Mouse (Mus musculus) limb, embryonic 12.5 days (tissue): Measurements from ENCODE around the gene Ptch2. TPM values are rescaled to one million over a fixed set of nuclear protein-coding genes. Genes with fewer than 3 reads are reported as not detected.

Experiments
- ATAC-seq: fragments of 200-750 bp; cut with Nextera tagmentation; 2 replicates; pipeline ENCODE4 v1.8.0; 2017; ENCODE audit warnings: low read depth, moderate TSS enrichment; ENCODE audit not compliant: insufficient number of reproducible peaks, insufficient read depth, low FRiP score, low TSS enrichment
- H3K27ac ChIP-seq: fragments of 300-500 bp; sonication (generic); 2 replicates; pipeline ENCODE4 v1.5.1; 2016; ENCODE audit warnings: mild to moderate bottlenecking, moderate library complexity
- H3K27me3 ChIP-seq: fragments of 300-500 bp; sonication (generic); 2 replicates; pipeline ENCODE4 v1.6.1; 2016; ENCODE audit warnings: mild to moderate bottlenecking, moderate library complexity
- H3K36me3 ChIP-seq: fragments of 300-500 bp; sonication (generic); 2 replicates; pipeline ENCODE4 v1.6.1; 2016; ENCODE audit warnings: mild to moderate bottlenecking, moderate library complexity
- H3K4me1 ChIP-seq: fragments of 300-500 bp; sonication (generic); replicated peaks from 2 replicates; pipeline ENCODE4 v1.6.1; 2016
- H3K4me2 ChIP-seq: fragments of 300-500 bp; sonication (generic); 2 replicates; pipeline ENCODE4 v1.6.1; 2016; ENCODE audit warnings: mild to moderate bottlenecking, moderate library complexity
- H3K4me3 ChIP-seq: fragments of 300-500 bp; sonication (generic); replicated peaks from 2 replicates; pipeline ENCODE4 v1.5.1; 2016; ENCODE audit warnings: mild to moderate bottlenecking
- H3K9ac ChIP-seq: fragments of 300-500 bp; sonication (generic); replicated peaks from 2 replicates; pipeline ENCODE4 v1.6.1; 2016; ENCODE audit warnings: mild to moderate bottlenecking, moderate library complexity
- H3K9me3 ChIP-seq: fragments of 300-500 bp; sonication (generic); 2 replicates; pipeline ENCODE4 v1.6.1; 2016; ENCODE audit warnings: mild to moderate bottlenecking, moderate library complexity
- WGBS: fragments of 180-500 bp; shearing (Covaris S2); methylation state at CpG from one replicate; pipeline ENCODE4 v1.1.7; 2016; 5-methylcytosine and 5-hydroxymethylcytosine counted together
- polyA plus RNA-seq: library from polyadenylated mRNA; unstranded; fragments of >200 nt; fragmentation: Nextera tagmentation; extraction: Ambion mirVana; gene quantifications from 2 replicates; pipeline ENCODE4 v1.2.1, GENCODE M21; 2016

Gene Ptch2
- polyA plus RNA-seq, 1 experiment from 2014 or later, result 5.4 TPM

GRCm38 (mm10) chr4:117105127-117105526, 9.3 kb downstream of the Ptch2 start:
- no peak overlapping the region for H3K27ac ChIP-seq
- H3K4me2 ChIP-seq, result no peak overlapping the region
- 0 out of 2 replicates have a peak, but pooled peaks cover 5% of the 10 kb centered on the region for H3K4me1 ChIP-seq
- H3K9me3 ChIP-seq, result no peaks in the 10 kb centered on the region
- no peak for ATAC-seq
- WGBS, result 68% methylated on average over 10 of the region's 10 CpGs
- H3K4me3 ChIP-seq, result no peak overlapping the region
- no peak overlapping the region; the same call in 1 of the 2 replicates for H3K9ac ChIP-seq
- H3K36me3 ChIP-seq, result peaks cover 46% of the 10 kb centered on the region
- H3K27me3 ChIP-seq, result no peaks in the 10 kb centered on the region

DNA sequence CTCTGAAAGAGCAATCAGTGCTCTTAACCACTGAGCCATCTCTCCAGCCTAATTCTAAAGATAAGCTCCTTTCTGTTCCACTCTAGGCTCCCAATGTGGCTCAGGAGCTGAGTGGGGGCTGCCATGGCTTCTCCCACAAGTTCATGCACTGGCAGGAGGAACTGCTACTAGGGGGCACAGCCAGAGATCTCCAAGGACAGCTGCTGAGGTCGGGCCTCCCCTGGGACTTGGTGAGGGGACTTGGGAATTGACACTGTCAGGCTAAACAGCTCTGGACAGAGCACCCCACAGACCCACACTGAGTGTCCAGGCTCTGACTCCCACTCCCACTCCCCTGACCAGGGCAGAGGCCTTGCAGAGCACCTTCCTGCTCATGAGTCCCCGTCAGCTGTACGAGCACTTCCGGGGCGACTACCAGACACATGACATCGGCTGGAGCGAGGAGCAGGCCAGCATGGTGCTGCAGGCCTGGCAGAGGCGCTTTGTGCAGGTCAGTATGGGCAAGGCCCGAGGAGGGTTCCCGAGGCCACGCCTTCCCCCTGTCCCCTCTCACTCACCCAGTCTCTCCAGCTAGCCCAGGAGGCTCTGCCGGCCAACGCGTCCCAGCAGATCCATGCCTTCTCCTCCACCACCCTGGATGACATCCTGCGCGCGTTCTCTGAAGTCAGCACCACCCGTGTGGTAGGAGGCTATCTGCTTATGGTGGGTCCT, 12.1 kb downstream of the Ptch2 start:
- Histone ChIP-seq H3K36me3 (peaks cover 61% of the 10 kb centered on the region), H3K9ac (no peak overlapping the region), H3K4me1 (no peaks in the 10 kb centered on the region), H3K4me3 (no peak overlapping the region), H3K9me3 (no peaks in the 10 kb centered on the region), H3K27ac (no peak overlapping the region), H3K27me3 (no peaks in the 10 kb centered on the region), H3K4me2 (no peak overlapping the region)
- ATAC-seq, result no peak
- WGBS, result 90% methylated on average over 18 of the region's 18 CpGs

DNA sequence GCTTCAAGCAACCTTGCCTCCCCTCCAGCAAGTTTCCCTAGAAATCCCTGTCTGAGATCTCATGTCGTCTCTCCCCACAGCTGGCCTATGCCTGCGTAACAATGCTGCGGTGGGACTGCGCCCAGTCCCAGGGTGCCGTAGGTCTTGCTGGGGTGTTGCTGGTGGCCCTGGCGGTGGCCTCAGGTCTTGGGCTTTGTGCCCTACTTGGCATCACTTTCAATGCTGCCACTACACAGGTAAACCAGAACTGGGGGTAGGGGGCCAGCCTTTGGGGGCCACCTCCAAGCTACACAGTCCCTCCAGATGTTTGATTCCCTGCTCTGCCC, 12.6 kb downstream of the Ptch2 start:
- Histone ChIP-seq H3K36me3 (peaks cover 66% of the 10 kb centered on the region), H3K4me2 (no peak overlapping the region), H3K9ac (no peak overlapping the region), H3K27me3 (no peaks in the 10 kb centered on the region), H3K4me3 (no peak overlapping the region), H3K4me1 (no peaks in the 10 kb centered on the region), H3K27ac (no peak overlapping the region), H3K9me3 (no peaks in the 10 kb centered on the region)
- 88% methylated on average over 6 of the region's 6 CpGs for WGBS
- no peak for ATAC-seq

GRCm38 (mm10) chr4:117109330-117109729, 13.5 kb downstream of the Ptch2 start:
- Histone ChIP-seq H3K27me3 (no peaks in the 10 kb centered on the region), H3K9ac (no peak overlapping the region), H3K9me3 (no peaks in the 10 kb centered on the region), H3K4me2 (no peak overlapping the region), H3K27ac (no peak overlapping the region), H3K36me3 (peaks cover 74% of the 10 kb centered on the region), H3K4me3 (no peak overlapping the region), H3K4me1 (no peaks in the 10 kb centered on the region)
- ATAC-seq, result no peak
- 93% methylated on average over 25 of the region's 25 CpGs for WGBS

DNA sequence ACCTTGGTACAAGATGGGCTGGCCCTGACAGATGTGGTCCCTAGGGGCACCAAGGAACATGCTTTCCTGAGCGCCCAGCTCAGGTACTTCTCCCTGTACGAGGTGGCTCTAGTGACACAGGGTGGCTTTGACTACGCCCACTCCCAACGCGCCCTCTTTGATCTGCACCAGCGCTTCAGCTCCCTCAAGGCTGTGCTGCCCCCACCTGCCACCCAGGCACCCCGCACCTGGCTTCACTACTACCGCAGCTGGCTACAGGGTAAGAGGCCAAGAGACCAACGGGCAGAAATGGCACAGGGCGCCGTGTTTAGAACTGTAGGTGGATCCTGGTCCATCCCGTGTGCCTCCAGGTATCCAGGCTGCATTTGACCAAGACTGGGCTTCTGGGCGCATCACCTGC, 14.4 kb downstream of the Ptch2 start:
- peaks cover 82% of the 10 kb centered on the region for H3K36me3 ChIP-seq
- WGBS, result 90% methylated on average over 13 of the region's 13 CpGs

DNA sequence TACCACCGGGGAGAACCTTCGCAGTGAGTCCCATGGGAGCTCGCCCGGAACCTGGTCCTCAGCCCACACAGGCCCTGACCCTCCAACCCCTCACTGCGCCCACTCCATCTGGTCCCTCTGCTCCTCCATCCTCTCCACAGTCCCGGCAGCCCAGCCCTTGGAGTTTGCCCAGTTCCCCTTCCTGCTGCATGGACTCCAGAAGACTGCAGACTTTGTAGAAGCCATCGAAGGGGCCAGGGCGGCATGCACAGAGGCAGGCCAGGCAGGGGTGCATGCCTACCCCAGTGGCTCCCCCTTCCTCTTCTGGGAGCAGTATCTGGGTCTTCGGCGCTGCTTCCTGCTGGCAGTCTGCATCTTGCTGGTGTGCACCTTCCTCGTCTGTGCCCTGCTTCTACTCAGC, 15.1 kb downstream of the Ptch2 start:
- peaks cover 81% of the 10 kb centered on the region for H3K36me3 ChIP-seq
- no peak for ATAC-seq
- H3K4me3 ChIP-seq, result no peak overlapping the region
- WGBS, result 94% methylated on average over 11 of the region's 11 CpGs
- no peaks in the 10 kb centered on the region for H3K27me3 ChIP-seq
- no peaks in the 10 kb centered on the region for H3K4me1 ChIP-seq
- H3K9me3 ChIP-seq, result no peaks in the 10 kb centered on the region
- H3K9ac ChIP-seq, result no peak overlapping the region
- H3K4me2 ChIP-seq, result no peak overlapping the region
- H3K27ac ChIP-seq, result no peak overlapping the region

More for the DNA sequence above, 14.4 kb downstream of the Ptch2 start:
- no peaks in the 10 kb centered on the region for H3K4me1 ChIP-seq
- H3K4me3 ChIP-seq, result no peak overlapping the region
- no peaks in the 10 kb centered on the region for H3K27me3 ChIP-seq
- H3K9ac ChIP-seq, result no peak overlapping the region
- no peak overlapping the region for H3K4me2 ChIP-seq
- H3K27ac ChIP-seq, result no peak overlapping the region
- ATAC-seq, result no peak
- no peaks in the 10 kb centered on the region for H3K9me3 ChIP-seq

- 88% methylated on average over 1 of the region's 1 CpGs for WGBS
These were observed 17.4 kb downstream of the Ptch2 start for GRCm38 (mm10) chr4:117113237-117113636.

DNA sequence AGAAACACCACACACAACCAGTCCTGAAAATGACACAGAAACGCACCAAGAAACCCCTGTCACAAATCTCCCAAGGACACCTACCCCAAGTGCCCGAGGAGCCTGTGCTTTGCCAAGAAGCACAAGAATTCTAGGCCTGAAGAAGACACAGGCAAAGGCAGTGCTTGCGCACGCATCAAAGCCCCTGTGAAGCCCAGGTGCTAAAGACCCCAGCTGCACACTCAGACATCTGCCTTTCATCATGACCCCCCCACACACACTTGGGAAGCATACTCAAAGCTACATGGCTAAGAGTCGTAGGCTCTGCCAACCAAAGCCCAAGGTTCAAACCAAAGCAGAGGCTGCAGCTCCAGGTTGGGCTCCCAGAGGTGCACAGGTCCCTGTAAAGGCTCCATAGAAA, 19.7 kb downstream of the Ptch2 start:
- H3K9me3 ChIP-seq, result no peaks in the 10 kb centered on the region
- no peak overlapping the region for H3K4me2 ChIP-seq
- no peaks in the 10 kb centered on the region for H3K27me3 ChIP-seq
- no peak overlapping the region for H3K4me3 ChIP-seq
- peaks cover 6% of the 10 kb centered on the region for H3K4me1 ChIP-seq
- no peak for ATAC-seq
- no peak overlapping the region for H3K27ac ChIP-seq
- H3K36me3 ChIP-seq, result peaks cover 45% of the 10 kb centered on the region
- 72% methylated on average over 5 of the region's 5 CpGs for WGBS
- no peak overlapping the region for H3K9ac ChIP-seq

More at GRCm38 (mm10) chr4:117113237-117113636, 17.4 kb downstream of the Ptch2 start:
- Histone ChIP-seq H3K4me2 (no peak overlapping the region), H3K4me1 (no peaks in the 10 kb centered on the region), H3K27me3 (no peaks in the 10 kb centered on the region), H3K4me3 (no peak overlapping the region), H3K9ac (no peak overlapping the region), H3K27ac (no peak overlapping the region), H3K9me3 (no peaks in the 10 kb centered on the region), H3K36me3 (peaks cover 68% of the 10 kb centered on the region)
- ATAC-seq, result no peak

GRCm38 (mm10) chr4:117117931-117118330, 22.1 kb downstream of the Ptch2 start:
- Histone ChIP-seq H3K9ac (no peak overlapping the region), H3K9me3 (no peaks in the 10 kb centered on the region), H3K4me2 (no peak overlapping the region), H3K27me3 (no peaks in the 10 kb centered on the region), H3K27ac (no peak overlapping the region), H3K4me3 (no peak overlapping the region), H3K4me1 (peaks cover 12% of the 10 kb centered on the region), H3K36me3 (peaks cover 27% of the 10 kb centered on the region)
- 91% methylated on average over 7 of the region's 7 CpGs for WGBS
- no peak for ATAC-seq

- Histone ChIP-seq H3K9ac (peak overlapping the region; percentile 67), H3K27ac (peak overlapping the region; percentile 86), H3K4me3 (peak overlapping the region; percentile 71), H3K4me1 (peaks cover 15% of the 10 kb centered on the region), H3K4me2 (peak overlapping the region; percentile 100), H3K36me3 (peaks cover 11% of the 10 kb centered on the region), H3K9me3 (no peaks in the 10 kb centered on the region), H3K27me3 (no peaks in the 10 kb centered on the region)
- no peak for ATAC-seq
- 73% methylated on average over 5 of the region's 5 CpGs for WGBS
These were observed 23.8 kb downstream of the Ptch2 start for GRCm38 (mm10) chr4:117119636-117120035.

GRCm38 (mm10) chr4:117120052-117120444, 24.2 kb downstream of the Ptch2 start:
- peaks cover 20% of the 10 kb centered on the region for H3K4me1 ChIP-seq
- H3K36me3 ChIP-seq, result peaks cover 7% of the 10 kb centered on the region; the same call in 1 of the 2 replicates
- peak overlapping the region; percentile 67 for H3K9ac ChIP-seq
- H3K27ac ChIP-seq, result peak overlapping the region; percentile 86
- WGBS, result 6% methylated on average over 10 of the region's 10 CpGs
- peak overlapping the region; percentile 71 for H3K4me3 ChIP-seq
- no peaks in the 10 kb centered on the region for H3K27me3 ChIP-seq
- H3K4me2 ChIP-seq, result peak overlapping the region; percentile 100
- no peak for ATAC-seq
- H3K9me3 ChIP-seq, result no peaks in the 10 kb centered on the region
